Mouse (Mus musculus) cerebellum, adult 2 months (tissue): ENCODE data around the gene Spsb1. TPM values are rescaled to one million over a fixed set of nuclear protein-coding genes. Genes with fewer than 3 reads are reported as not detected.

Experiments used
- DNase-seq, 2 experiments: peaks; one replicate each; pipeline ENCODE4 v3.0.0; 2021
- H3K27ac ChIP-seq: fragments of 200-500 bp; 2 replicates; pipeline ENCODE4 v1.5.1; 2012; ENCODE audit warnings: low read length, control low read depth, inconsistent platforms; ENCODE audit not compliant: insufficient read depth
- H3K27me3 ChIP-seq: fragments of 200-500 bp; 2 replicates; pipeline ENCODE4 v1.6.1; 2012; ENCODE audit warnings: inconsistent platforms, mild to moderate bottlenecking, low read length, moderate library complexity; ENCODE audit not compliant: control insufficient read depth, insufficient read depth
- H3K4me1 ChIP-seq: fragments of 200-500 bp; 2 replicates; pipeline ENCODE4 v1.6.1; 2011; ENCODE audit warnings: low read length; ENCODE audit not compliant: control insufficient read depth, insufficient read depth
- H3K4me3 ChIP-seq: fragments of 200-500 bp; replicated peaks from 2 replicates; pipeline ENCODE3; 2011; ENCODE audit warnings: mild to moderate bottlenecking, low read depth, low read length, control low read depth; ENCODE audit not compliant: insufficient read depth
- CTCF ChIP-seq: fragments of 200-500 bp; IDR thresholded peaks from 2 replicates; pipeline ENCODE4 v1.5.1; 2011; ENCODE audit warnings: low read depth, mild to moderate bottlenecking, control low read depth, low read length, moderate library complexity, borderline replicate concordance; ENCODE audit not compliant: insufficient read depth
- POLR2A ChIP-seq: fragments of 200-500 bp; IDR thresholded peaks from 2 replicates; pipeline ENCODE4 v1.6.1; 2011; ENCODE audit warnings: low read length, control low read depth, borderline replicate concordance; ENCODE audit not compliant: insufficient read depth
- WGBS: fragments of 180-500 bp; shearing (Covaris S2); methylation state at CpG from one replicate; pipeline ENCODE4 v1.1.7; 2018; 5-methylcytosine and 5-hydroxymethylcytosine counted together
- polyA plus RNA-seq: library from polyadenylated mRNA; depleted of rRNA; stranded (reverse); fragments of >200 nt; gene quantifications from 2 replicates; pipeline ENCODE4 v1.2.3, GENCODE M21; 2012

Spsb1 gene
- polyA plus RNA-seq, 1 experiment = 25.3 TPM

- Histone ChIP-seq H3K4me3 (no peak overlapping the region), H3K27me3 (no peaks in the 10 kb centered on the region), H3K27ac (no peak overlapping the region), H3K4me1 (peaks cover 21% of the 10 kb centered on the region)
- TF ChIP-seq POLR2A (no peak), CTCF (no peak)
- no peak for DNase-seq
- WGBS = 82% methylated on average over 9 of the region's 9 CpGs
Measured at GRCm38 (mm10) chr4:149945194-149945593, 9.6 kb downstream of the Spsb1 start.

DNA sequence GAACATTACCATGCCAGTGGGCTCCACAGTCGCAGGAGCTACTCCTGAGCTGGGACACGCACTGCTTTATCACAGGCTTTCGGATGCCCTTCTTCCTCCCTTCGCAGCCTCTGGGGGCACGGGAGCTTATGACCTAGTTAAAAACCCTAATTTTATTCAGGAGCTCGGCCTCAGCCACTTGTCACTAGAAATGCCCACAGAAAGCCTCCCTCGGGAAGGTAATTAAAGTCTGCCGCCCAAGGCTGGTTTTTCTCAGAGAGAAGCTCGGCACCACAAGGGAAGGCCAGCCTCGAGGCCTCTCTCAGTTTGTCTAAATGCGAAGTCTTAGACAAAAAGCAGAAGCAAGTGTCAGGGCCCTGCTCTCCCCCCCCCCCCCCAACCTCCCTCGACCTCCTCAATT, 10.6 kb downstream of the Spsb1 start:
- 83% methylated on average over 12 of the region's 12 CpGs for WGBS
- DNase-seq = peak in 1 of 2 experiments; percentile 28
- H3K4me1 ChIP-seq = peaks cover 21% of the 10 kb centered on the region

DNA sequence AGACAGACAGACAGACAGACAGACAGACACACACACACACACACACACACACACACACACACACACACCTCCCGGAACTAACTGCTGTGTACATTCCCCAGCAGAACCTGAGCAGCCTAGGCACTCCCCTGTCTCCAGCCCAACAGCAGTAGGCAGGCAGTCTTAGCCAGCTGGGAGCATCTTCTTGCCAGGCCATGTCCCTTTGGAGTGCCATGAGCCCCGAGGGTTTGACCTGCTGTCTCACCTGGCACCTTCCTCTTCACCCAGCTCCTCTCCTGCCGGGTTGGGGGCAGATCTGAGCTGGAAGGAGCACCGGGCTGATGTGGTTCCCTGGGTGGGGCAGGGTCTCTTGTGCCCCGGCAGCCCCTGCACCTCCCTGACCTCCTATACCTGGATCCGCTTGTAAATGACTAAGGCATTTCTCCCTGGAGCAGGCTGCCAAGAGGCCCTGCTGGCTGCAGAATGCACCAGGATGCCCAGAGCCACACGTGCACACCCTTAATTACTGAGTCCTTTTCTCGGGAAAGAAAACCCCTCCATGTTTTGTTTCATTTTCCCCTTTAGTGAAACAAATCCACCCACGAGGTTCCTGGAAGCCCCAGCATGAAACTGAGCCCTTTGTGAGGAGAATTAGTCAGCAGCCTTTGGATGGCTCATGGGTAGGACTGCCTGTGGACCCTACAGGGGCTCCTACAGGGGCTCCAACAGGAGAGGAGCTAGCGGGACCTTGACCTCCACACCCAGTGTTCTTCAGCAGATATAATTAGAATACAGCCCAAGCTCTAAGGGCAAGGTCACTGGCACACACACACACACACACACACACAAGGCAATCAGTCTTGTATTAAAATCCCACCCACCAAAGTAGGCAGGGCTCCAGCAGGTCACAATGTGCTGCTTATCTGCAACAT, 11.8 kb downstream of the Spsb1 start:
- no peak for TF ChIP-seq CTCF
- no peak for TF ChIP-seq POLR2A
- H3K4me1 ChIP-seq = peaks cover 21% of the 10 kb centered on the region
- H3K4me3 ChIP-seq = no peak overlapping the region
- no peak overlapping the region for H3K27ac ChIP-seq
- peak; percentile 48 to 59 for DNase-seq
- no peaks in the 10 kb centered on the region for H3K27me3 ChIP-seq
- 19% methylated on average over 10 of the region's 10 CpGs for WGBS

More for the DNA sequence above, 10.6 kb downstream of the Spsb1 start:
- Histone ChIP-seq H3K27ac (no peak overlapping the region), H3K27me3 (no peaks in the 10 kb centered on the region), H3K4me3 (no peak overlapping the region)
- TF ChIP-seq CTCF = no peak
- TF ChIP-seq POLR2A = no peak

DNA sequence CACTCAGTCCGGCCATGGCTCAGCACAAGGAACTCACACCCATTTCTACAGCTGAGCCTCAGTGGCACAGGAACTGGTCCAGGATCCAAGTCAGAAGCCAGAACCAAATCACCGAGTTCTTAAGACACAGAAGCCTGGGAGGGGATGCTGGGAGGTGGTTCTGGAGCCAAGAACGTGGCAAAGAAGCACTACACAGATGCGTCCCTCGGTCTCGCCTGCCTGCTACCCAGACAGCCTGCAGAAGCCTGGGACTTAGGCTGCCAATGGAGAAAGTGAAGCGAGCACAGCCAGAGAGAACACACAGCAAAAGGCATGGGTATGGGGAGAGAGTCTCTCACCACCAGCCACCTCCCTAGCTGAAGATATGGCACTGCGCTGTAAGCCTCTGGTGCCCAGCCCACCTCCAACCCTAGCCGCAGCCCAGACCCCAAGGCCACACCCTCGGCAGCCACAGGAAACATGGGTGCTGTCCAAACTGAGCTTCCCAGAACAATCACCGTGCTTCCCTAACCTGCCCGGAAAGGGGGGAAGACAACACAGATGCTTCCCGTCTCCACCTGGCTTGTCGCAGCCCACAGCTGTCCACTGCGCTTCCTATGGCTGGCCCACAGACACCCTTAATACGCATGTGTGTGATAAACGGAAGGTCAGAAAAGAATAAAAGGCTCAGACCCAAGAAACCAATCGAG, 13.6 kb downstream of the Spsb1 start:
- 64% methylated on average over 18 of the region's 18 CpGs for WGBS
- peaks cover 21% of the 10 kb centered on the region for H3K4me1 ChIP-seq
- H3K4me3 ChIP-seq = no peak overlapping the region
- H3K27ac ChIP-seq = no peak overlapping the region
- no peak for TF ChIP-seq POLR2A
- TF ChIP-seq CTCF = no peak
- H3K27me3 ChIP-seq = no peaks in the 10 kb centered on the region
- no peak for DNase-seq

DNA sequence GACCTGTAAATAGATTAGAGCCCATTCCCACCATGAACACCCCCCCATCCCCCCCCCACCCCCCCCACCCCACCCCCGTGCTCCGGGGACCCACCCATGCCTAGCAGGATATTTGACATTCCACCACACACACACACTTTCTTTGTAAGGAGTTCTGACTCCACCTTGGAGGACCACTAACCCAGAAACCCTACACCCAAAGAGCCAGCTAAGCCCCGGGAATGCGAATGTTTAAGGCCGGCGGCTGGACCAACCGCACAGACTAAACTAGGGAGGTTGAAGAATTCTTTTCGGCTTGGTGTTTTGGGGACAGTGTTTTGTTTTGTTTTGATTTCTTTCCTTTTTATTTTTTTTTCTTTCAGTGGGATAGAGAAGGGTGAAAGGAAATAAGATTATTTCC, 16.1 kb downstream of the Spsb1 start:
- no peak for DNase-seq
- H3K27me3 ChIP-seq = no peaks in the 10 kb centered on the region
- H3K4me3 ChIP-seq = no peak overlapping the region
- no peak for TF ChIP-seq CTCF
- no peak for TF ChIP-seq POLR2A
- H3K4me1 ChIP-seq = peaks cover 21% of the 10 kb centered on the region
- 83% methylated on average over 8 of the region's 8 CpGs for WGBS
- H3K27ac ChIP-seq = no peak overlapping the region

- TF ChIP-seq POLR2A (no peak), CTCF (no peak)
- DNase-seq = no peak
- H3K27me3 ChIP-seq = no peaks in the 10 kb centered on the region
- peaks cover 6% of the 10 kb centered on the region; the same call in 1 of the 2 replicates for H3K4me1 ChIP-seq
- H3K27ac ChIP-seq = no peak overlapping the region
- 78% methylated on average over 5 of the region's 5 CpGs for WGBS
- H3K4me3 ChIP-seq = no peak overlapping the region
Measured at GRCm38 (mm10) chr4:149936921-149937320, 17.9 kb downstream of the Spsb1 start.

- Histone ChIP-seq H3K27ac (no peak overlapping the region), H3K4me3 (no peak overlapping the region), H3K4me1 (no peaks in the 10 kb centered on the region), H3K27me3 (no peaks in the 10 kb centered on the region)
- WGBS = 60% methylated on average over 6 of the region's 6 CpGs
- no peak for DNase-seq
- TF ChIP-seq CTCF = no peak
Measured at GRCm38 (mm10) chr4:149935470-149935869, 19.4 kb downstream of the Spsb1 start.
